Mouse (Mus musculus) midbrain, embryonic 15.5 days (tissue): ENCODE measurements around the gene Ebf3. TPM values are rescaled to one million over a fixed set of nuclear protein-coding genes. Genes with fewer than 3 reads are reported as not detected.

Experiments
- ATAC-seq: fragments of 200-750 bp; cut with Nextera tagmentation; replicated peaks from 2 replicates; pipeline ENCODE4 v1.8.0; 2017; ENCODE audit warnings: moderate TSS enrichment
- H3K27ac ChIP-seq: fragments of 300-500 bp; sonication (generic); 2 replicates; pipeline ENCODE4 v1.5.1; 2015; ENCODE audit warnings: mild to moderate bottlenecking, inconsistent platforms
- H3K27me3 ChIP-seq: fragments of 300-500 bp; sonication (generic); replicated peaks from 2 replicates; pipeline ENCODE4 v1.6.1; 2015; ENCODE audit warnings: inconsistent platforms
- H3K36me3 ChIP-seq: fragments of 300-500 bp; sonication (generic); replicated peaks from 2 replicates; pipeline ENCODE4 v1.6.1; 2015; ENCODE audit warnings: inconsistent platforms
- H3K4me1 ChIP-seq: fragments of 300-500 bp; sonication (generic); 2 replicates; pipeline ENCODE4 v1.6.1; 2015; ENCODE audit warnings: inconsistent platforms
- H3K4me2 ChIP-seq: fragments of 300-500 bp; sonication (generic); 2 replicates; pipeline ENCODE4 v1.6.1; 2015; ENCODE audit warnings: inconsistent platforms, mild to moderate bottlenecking, moderate library complexity
- H3K4me3 ChIP-seq: fragments of 300-500 bp; sonication (generic); 2 replicates; pipeline ENCODE4 v1.5.1; 2015; ENCODE audit warnings: mild to moderate bottlenecking, inconsistent platforms
- H3K9ac ChIP-seq: fragments of 300-500 bp; sonication (generic); 2 replicates; pipeline ENCODE4 v1.6.1; 2015; ENCODE audit warnings: mild to moderate bottlenecking, inconsistent platforms
- H3K9me3 ChIP-seq: fragments of 300-500 bp; sonication (generic); 2 replicates; pipeline ENCODE4 v1.6.1; 2016; ENCODE audit warnings: inconsistent platforms
- WGBS: fragments of 180-500 bp; shearing (Covaris S2); methylation state at CpG from one replicate; pipeline ENCODE4 v1.1.7; 2015; ENCODE audit warnings: mixed read lengths; 5-methylcytosine and 5-hydroxymethylcytosine counted together
- polyA plus RNA-seq: library from polyadenylated mRNA; unstranded; fragments of >200 nt; fragmentation: Nextera tagmentation; extraction: Ambion mirVana; gene quantifications from 2 replicates; pipeline ENCODE4 v1.2.1, GENCODE M21; 2015

The Ebf3 gene
- polyA plus RNA-seq, 1 experiment from 2014 or later: 14.6 TPM

- ATAC-seq: no peak
- Histone ChIP-seq H3K4me1 (peaks cover 74% of the 10 kb centered on the region), H3K27me3 (peaks cover 42% of the 10 kb centered on the region), H3K9ac (peak overlapping the region; percentile 30; the same call in 1 of the 2 replicates), H3K4me2 (peak overlapping the region; percentile 77), H3K9me3 (no peaks in the 10 kb centered on the region), H3K4me3 (peak overlapping the region; percentile 23), H3K27ac (peak overlapping the region; percentile 82), H3K36me3 (no peaks in the 10 kb centered on the region)
- WGBS: 2% methylated on average over 24 of the region's 24 CpGs
Observed at GRCm38 (mm10) chr7:137317659-137318382, 3.6 kb upstream of the Ebf3 start.

- peak overlapping the region; percentile 23 for H3K4me3 ChIP-seq
- H3K27me3 ChIP-seq: peaks cover 40% of the 10 kb centered on the region
- H3K9ac ChIP-seq: peak overlapping the region; percentile 30
- peaks cover 73% of the 10 kb centered on the region for H3K4me1 ChIP-seq
- peak overlapping the region; percentile 77 for H3K4me2 ChIP-seq
- WGBS: under 1% methylated on average over 39 of the region's 39 CpGs
- peak; percentile 13; the same call in 1 of the 2 replicates for ATAC-seq
- H3K9me3 ChIP-seq: no peaks in the 10 kb centered on the region
- H3K36me3 ChIP-seq: no peaks in the 10 kb centered on the region
- H3K27ac ChIP-seq: peak overlapping the region; percentile 82
Observed at GRCm38 (mm10) chr7:137316926-137317658, 2.8 kb upstream of the Ebf3 start.

- Histone ChIP-seq H3K9me3 (no peaks in the 10 kb centered on the region), H3K4me3 (peak overlapping the region; percentile 23), H3K9ac (peak overlapping the region; percentile 30; the same call in 1 of the 2 replicates), H3K27ac (peak overlapping the region; percentile 82), H3K4me1 (peaks cover 67% of the 10 kb centered on the region), H3K27me3 (peaks cover 35% of the 10 kb centered on the region), H3K36me3 (no peaks in the 10 kb centered on the region), H3K4me2 (peak overlapping the region; percentile 77)
- WGBS: 2% methylated on average over 20 of the region's 20 CpGs
- ATAC-seq: no peak
Observed at GRCm38 (mm10) chr7:137316181-137316925, 2.1 kb upstream of the Ebf3 start.

- no peaks in the 10 kb centered on the region for H3K36me3 ChIP-seq
- H3K4me3 ChIP-seq: peak overlapping the region; percentile 60
- no peaks in the 10 kb centered on the region for H3K9me3 ChIP-seq
- WGBS: 2% methylated on average over 19 of the region's 19 CpGs
- H3K27ac ChIP-seq: peak overlapping the region; percentile 93
- no peak for ATAC-seq
- peaks cover 27% of the 10 kb centered on the region for H3K27me3 ChIP-seq
- H3K4me1 ChIP-seq: peaks cover 61% of the 10 kb centered on the region
- peak overlapping the region; percentile 73 for H3K9ac ChIP-seq
- H3K4me2 ChIP-seq: peak overlapping the region; percentile 77
Observed at GRCm38 (mm10) chr7:137315544-137315940, 1.3 kb upstream of the Ebf3 start.

GRCm38 (mm10) chr7:137314710-137315543, 682 bp upstream of the Ebf3 start:
- Histone ChIP-seq H3K27me3 (peaks cover 22% of the 10 kb centered on the region), H3K4me1 (peaks cover 63% of the 10 kb centered on the region), H3K4me2 (peak overlapping the region; percentile 77), H3K9ac (peak overlapping the region; percentile 73), H3K27ac (peak overlapping the region; percentile 93), H3K36me3 (no peaks in the 10 kb centered on the region), H3K9me3 (no peaks in the 10 kb centered on the region), H3K4me3 (peak overlapping the region; percentile 60)
- ATAC-seq: peak; percentile 50
- 1% methylated on average over 48 of the region's 48 CpGs for WGBS

GRCm38 (mm10) chr7:137313183-137313903, 902 bp downstream of the Ebf3 start:
- Histone ChIP-seq H3K4me2 (peak overlapping the region; percentile 77), H3K9me3 (no peaks in the 10 kb centered on the region), H3K36me3 (no peaks in the 10 kb centered on the region), H3K9ac (peak overlapping the region; percentile 73), H3K4me1 (peaks cover 62% of the 10 kb centered on the region), H3K27me3 (peaks cover 12% of the 10 kb centered on the region), H3K4me3 (peak overlapping the region; percentile 60), H3K27ac (peak overlapping the region; percentile 93)
- ATAC-seq: no peak
- under 1% methylated on average over 77 of the region's 79 CpGs for WGBS

- WGBS: 1% methylated on average over 10 of the region's 10 CpGs
- no peaks in the 10 kb centered on the region for H3K36me3 ChIP-seq
- peaks cover 57% of the 10 kb centered on the region for H3K4me1 ChIP-seq
- peaks cover 8% of the 10 kb centered on the region for H3K27me3 ChIP-seq
- H3K9me3 ChIP-seq: no peaks in the 10 kb centered on the region
- H3K4me3 ChIP-seq: peak overlapping the region; percentile 60
- peak overlapping the region; percentile 93 for H3K27ac ChIP-seq
- ATAC-seq: no peak
- peak overlapping the region; percentile 73 for H3K9ac ChIP-seq
- H3K4me2 ChIP-seq: peak overlapping the region; percentile 77
Observed at GRCm38 (mm10) chr7:137312933-137313182, 1.4 kb downstream of the Ebf3 start.

- Histone ChIP-seq H3K4me2 (peak overlapping the region; percentile 77), H3K27ac (peak overlapping the region; percentile 93), H3K36me3 (no peaks in the 10 kb centered on the region), H3K4me3 (peak overlapping the region; percentile 60), H3K9me3 (no peaks in the 10 kb centered on the region), H3K27me3 (peaks cover 5% of the 10 kb centered on the region; the same call in 1 of the 2 replicates), H3K9ac (peak overlapping the region; percentile 73), H3K4me1 (peaks cover 52% of the 10 kb centered on the region)
- no peak for ATAC-seq
- WGBS: 4% methylated on average over 17 of the region's 17 CpGs
Observed at GRCm38 (mm10) chr7:137312166-137312932, 1.9 kb downstream of the Ebf3 start.

- H3K9me3 ChIP-seq: no peaks in the 10 kb centered on the region
- ATAC-seq: no peak
- H3K9ac ChIP-seq: peak overlapping the region; percentile 73
- H3K27ac ChIP-seq: peak overlapping the region; percentile 93
- peak overlapping the region; percentile 77 for H3K4me2 ChIP-seq
- 0 out of 2 replicates have a peak, but pooled peaks cover 3% of the 10 kb centered on the region for H3K27me3 ChIP-seq
- 7% methylated on average over 8 of the region's 8 CpGs for WGBS
- no peaks in the 10 kb centered on the region for H3K36me3 ChIP-seq
- H3K4me3 ChIP-seq: peak overlapping the region; percentile 60
- peaks cover 44% of the 10 kb centered on the region for H3K4me1 ChIP-seq
Observed at GRCm38 (mm10) chr7:137311341-137312110, 2.7 kb downstream of the Ebf3 start.

GRCm38 (mm10) chr7:137310876-137311275, 3.4 kb downstream of the Ebf3 start:
- Histone ChIP-seq H3K4me3 (peak overlapping the region; percentile 60), H3K9ac (peak overlapping the region; percentile 73), H3K4me2 (peak overlapping the region; percentile 77), H3K27ac (peak overlapping the region; percentile 93), H3K27me3 (0 out of 2 replicates have a peak, but pooled peaks cover 3% of the 10 kb centered on the region), H3K4me1 (peaks cover 41% of the 10 kb centered on the region), H3K9me3 (no peaks in the 10 kb centered on the region), H3K36me3 (no peaks in the 10 kb centered on the region)
- 2% methylated on average over 11 of the region's 11 CpGs for WGBS
- no peak for ATAC-seq
